Mouse (Mus musculus): ENCODE measurements around the gene Nlrp4c. TPM values are rescaled to one million over a fixed set of nuclear protein-coding genes. Genes with fewer than 3 reads are reported as not detected.

Nlrp4c gene
- polyA plus RNA-seq (2017; shearing (Covaris generic)) = not detected

DNA sequence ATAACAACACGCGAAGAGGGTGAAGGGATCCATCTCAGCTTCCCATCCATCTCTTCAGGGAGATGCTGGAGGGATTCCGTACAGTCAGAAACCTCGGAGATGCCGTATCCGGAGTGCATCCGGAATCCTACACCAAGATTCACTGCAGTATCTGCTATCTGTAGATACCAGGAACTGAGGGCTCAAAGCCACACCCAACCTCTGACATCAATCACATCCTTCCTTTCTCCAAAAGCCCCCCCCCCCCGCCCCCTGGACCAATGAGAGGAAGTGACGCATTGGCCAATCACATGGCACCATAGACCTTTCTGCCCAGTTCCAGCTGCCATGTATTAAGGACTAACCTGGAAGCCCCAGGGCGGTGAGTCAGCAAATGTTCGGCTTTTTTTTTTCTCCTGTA is at the start of gene Nlrp4c:
TSS of gene Nlrp4c (plus strand) at position 301 of the 400 bp plus-strand sequence.

DNA sequence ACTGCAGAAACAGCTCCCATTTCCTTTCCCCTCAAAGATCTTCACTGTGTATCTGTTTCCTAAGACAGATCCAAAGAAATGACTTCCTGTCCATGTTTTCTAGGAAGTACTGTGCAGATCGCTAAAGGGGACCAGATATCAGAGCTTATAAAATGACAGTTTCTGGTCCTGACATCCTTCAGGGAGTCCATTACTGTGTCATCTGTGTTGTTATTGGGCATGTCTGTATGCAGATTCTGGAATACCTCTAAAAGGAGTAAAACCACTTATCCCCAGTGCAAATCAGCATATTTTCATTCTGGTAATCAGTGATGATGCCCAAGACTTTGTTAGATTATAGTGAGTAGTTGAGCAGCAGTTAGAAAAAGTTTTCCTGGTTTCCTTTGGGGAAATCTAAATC is 34.1 kb upstream of the Nlrp4c start, which contains the start of gene Vmn1r65:
TSS of gene Vmn1r65 (minus strand) at position 101 of the 400 bp plus-strand sequence.

Other genes starting within 250 kb of the Nlrp4c start
- not detected for gene Vmn1r63, start 239.7 kb upstream of the Nlrp4c start, polyA plus RNA-seq (2017; shearing (Covaris generic))
- not detected for gene Vmn1r64, start 160.6 kb upstream of the Nlrp4c start, polyA plus RNA-seq (2017; shearing (Covaris generic))
- not detected for gene Vmn1r65, start 34.2 kb upstream of the Nlrp4c start, polyA plus RNA-seq (2017; shearing (Covaris generic))
- 26.5 TPM for gene Zfp787, start 110.8 kb downstream of the Nlrp4c start, polyA plus RNA-seq (2017; shearing (Covaris generic))
- 29.0 TPM for gene Zfp444, start 127.1 kb downstream of the Nlrp4c start, polyA plus RNA-seq (2017; shearing (Covaris generic))
- not detected for gene Galp, start 151.9 kb downstream of the Nlrp4c start, polyA plus RNA-seq (2017; shearing (Covaris generic))
- 0.35 TPM for gene Zscan5b, start 177.1 kb downstream of the Nlrp4c start, polyA plus RNA-seq (2017; shearing (Covaris generic))
- gene Epp13, start 207.5 kb downstream of the Nlrp4c start, polyA plus RNA-seq (2017; shearing (Covaris generic)) = not detected
- 8.4 TPM for gene Zfp667, start 241.4 kb downstream of the Nlrp4c start, polyA plus RNA-seq (2017; shearing (Covaris generic))

Measured in effector memory CD4-positive, alpha-beta T cell, adult 7 months (primary cell).